Mouse (Mus musculus): ENCODE measurements around the gene E2f1. TPM values are rescaled to one million over a fixed set of nuclear protein-coding genes. Genes with fewer than 3 reads are reported as not detected.

E2f1 gene
- polyA plus RNA-seq, 1 experiment from 2014 or later: 15.3 TPM

- Histone ChIP-seq H3K9ac (ENCODE audit: low read length) (no peak overlapping the region), H3K4me1 (ENCODE audit: control insufficient read depth, insufficient read depth, low read length) (peaks cover 5% of the 10 kb centered on the region; the same call in 1 of the 2 replicates), H3K9me3 (ENCODE audit: control insufficient read depth, low read length) (no peaks in the 10 kb centered on the region), H3K27ac (ENCODE audit: low read depth, low read length) (no peak overlapping the region), H3K4me3 (ENCODE audit: low read depth, low read length) (no peak overlapping the region), H3K4me2 (no peak overlapping the region), H3K27me3 (ENCODE audit: control insufficient read depth, insufficient read depth, low read length) (no peaks in the 10 kb centered on the region), H3K36me3 (ENCODE audit: control insufficient read depth, insufficient read depth, low read length) (peaks cover 9% of the 10 kb centered on the region)
- 91% methylated on average over 12 of the region's 12 CpGs for WGBS
- ATAC-seq (ENCODE audit: low FRiP score) (no peak), DNase-seq (ENCODE audit: low spot score, missing footprints) (no peak)
Observed at GRCm38 (mm10) chr2:154534704-154535270, 34.9 kb downstream of the E2f1 start.

- H3K9me3 ChIP-seq (ENCODE audit: control insufficient read depth, low read length): no peaks in the 10 kb centered on the region
- peaks cover 5% of the 10 kb centered on the region; the same call in 1 of the 2 replicates for H3K4me1 ChIP-seq (ENCODE audit: control insufficient read depth, insufficient read depth, low read length)
- H3K4me3 ChIP-seq (ENCODE audit: low read depth, low read length): no peak overlapping the region
- peaks cover 9% of the 10 kb centered on the region for H3K36me3 ChIP-seq (ENCODE audit: control insufficient read depth, insufficient read depth, low read length)
- no peak overlapping the region; the same call in 1 of the 2 replicates for H3K9ac ChIP-seq (ENCODE audit: low read length)
- H3K27ac ChIP-seq (ENCODE audit: low read depth, low read length): no peak overlapping the region
- H3K27me3 ChIP-seq (ENCODE audit: control insufficient read depth, insufficient read depth, low read length): no peaks in the 10 kb centered on the region
- ATAC-seq (ENCODE audit: low FRiP score) (no peak), DNase-seq (ENCODE audit: low spot score, missing footprints) (no peak)
- no peak overlapping the region for H3K4me2 ChIP-seq
- 33% methylated on average over 3 of the region's 3 CpGs for WGBS
Observed at GRCm38 (mm10) chr2:154532888-154533287, 36.8 kb downstream of the E2f1 start.

- H3K36me3 ChIP-seq (ENCODE audit: control insufficient read depth, insufficient read depth, low read length): peaks cover 18% of the 10 kb centered on the region
Observed at GRCm38 (mm10) chr2:154526531-154526930, 43.2 kb downstream of the E2f1 start.

GRCm38 (mm10) chr2:154525285-154525684, 44.4 kb downstream of the E2f1 start:
- Histone ChIP-seq H3K4me1 (ENCODE audit: control insufficient read depth, insufficient read depth, low read length) (no peaks in the 10 kb centered on the region), H3K9me3 (ENCODE audit: control insufficient read depth, low read length) (no peaks in the 10 kb centered on the region), H3K27me3 (ENCODE audit: control insufficient read depth, insufficient read depth, low read length) (no peaks in the 10 kb centered on the region), H3K27ac (ENCODE audit: low read depth, low read length) (no peak overlapping the region), H3K36me3 (ENCODE audit: control insufficient read depth, insufficient read depth, low read length) (peaks cover 15% of the 10 kb centered on the region; the same call in 1 of the 2 replicates), H3K4me2 (no peak overlapping the region), H3K9ac (ENCODE audit: low read length) (no peak overlapping the region), H3K4me3 (ENCODE audit: low read depth, low read length) (no peak overlapping the region)
- WGBS: 90% methylated on average over 2 of the region's 2 CpGs
- DNase-seq (ENCODE audit: low spot score, missing footprints) (no peak), ATAC-seq (ENCODE audit: low FRiP score) (no peak)

More at GRCm38 (mm10) chr2:154526531-154526930, 43.2 kb downstream of the E2f1 start:
- no peak for ATAC-seq (ENCODE audit: low FRiP score)
- no peaks in the 10 kb centered on the region for H3K4me1 ChIP-seq (ENCODE audit: control insufficient read depth, insufficient read depth, low read length)
- WGBS: 89% methylated on average over 3 of the region's 3 CpGs
- no peak overlapping the region for H3K4me3 ChIP-seq (ENCODE audit: low read depth, low read length)
- no peak overlapping the region for H3K4me2 ChIP-seq
- H3K9ac ChIP-seq (ENCODE audit: low read length): no peak overlapping the region
- no peak overlapping the region for H3K27ac ChIP-seq (ENCODE audit: low read depth, low read length)
- no peak for DNase-seq (ENCODE audit: low spot score, missing footprints)
- H3K9me3 ChIP-seq (ENCODE audit: control insufficient read depth, low read length): no peaks in the 10 kb centered on the region
- no peaks in the 10 kb centered on the region for H3K27me3 ChIP-seq (ENCODE audit: control insufficient read depth, insufficient read depth, low read length)

- ATAC-seq (ENCODE audit: low FRiP score) (no peak), DNase-seq (ENCODE audit: low spot score, missing footprints) (no peak)
- WGBS: 91% methylated on average over 5 of the region's 5 CpGs
- Histone ChIP-seq H3K9ac (ENCODE audit: low read length) (no peak overlapping the region), H3K4me2 (no peak overlapping the region), H3K36me3 (ENCODE audit: control insufficient read depth, insufficient read depth, low read length) (peaks cover 17% of the 10 kb centered on the region; the same call in 1 of the 2 replicates), H3K9me3 (ENCODE audit: control insufficient read depth, low read length) (no peaks in the 10 kb centered on the region), H3K27me3 (ENCODE audit: control insufficient read depth, insufficient read depth, low read length) (no peaks in the 10 kb centered on the region), H3K4me3 (ENCODE audit: low read depth, low read length) (no peak overlapping the region), H3K4me1 (ENCODE audit: control insufficient read depth, insufficient read depth, low read length) (no peaks in the 10 kb centered on the region), H3K27ac (ENCODE audit: low read depth, low read length) (no peak overlapping the region)
Observed at GRCm38 (mm10) chr2:154522334-154522733, 47.4 kb downstream of the E2f1 start.

- H3K9me3 ChIP-seq (ENCODE audit: control insufficient read depth, low read length): no peaks in the 10 kb centered on the region
- H3K27me3 ChIP-seq (ENCODE audit: control insufficient read depth, insufficient read depth, low read length): no peaks in the 10 kb centered on the region
- H3K27ac ChIP-seq (ENCODE audit: low read depth, low read length): no peak overlapping the region
- H3K4me1 ChIP-seq (ENCODE audit: control insufficient read depth, insufficient read depth, low read length): no peaks in the 10 kb centered on the region
- H3K4me3 ChIP-seq (ENCODE audit: low read depth, low read length): no peak overlapping the region
- no peak overlapping the region for H3K4me2 ChIP-seq
- no peak for DNase-seq (ENCODE audit: low spot score, missing footprints)
- no peak overlapping the region for H3K9ac ChIP-seq (ENCODE audit: low read length)
- H3K36me3 ChIP-seq (ENCODE audit: control insufficient read depth, insufficient read depth, low read length): peaks cover 17% of the 10 kb centered on the region; the same call in 1 of the 2 replicates
- ATAC-seq (ENCODE audit: low FRiP score): no peak
Observed at GRCm38 (mm10) chr2:154521449-154521848, 48.2 kb downstream of the E2f1 start.

- DNase-seq (ENCODE audit: low spot score, missing footprints) (no peak), ATAC-seq (ENCODE audit: low FRiP score) (no peak)
- H3K4me2 ChIP-seq: no peak overlapping the region
- no peak overlapping the region for H3K27ac ChIP-seq (ENCODE audit: low read depth, low read length)
- no peaks in the 10 kb centered on the region for H3K27me3 ChIP-seq (ENCODE audit: control insufficient read depth, insufficient read depth, low read length)
- peaks cover 3% of the 10 kb centered on the region; the same call in 1 of the 2 replicates for H3K36me3 ChIP-seq (ENCODE audit: control insufficient read depth, insufficient read depth, low read length)
- no peaks in the 10 kb centered on the region for H3K4me1 ChIP-seq (ENCODE audit: control insufficient read depth, insufficient read depth, low read length)
- no peaks in the 10 kb centered on the region for H3K9me3 ChIP-seq (ENCODE audit: control insufficient read depth, low read length)
- H3K4me3 ChIP-seq (ENCODE audit: low read depth, low read length): no peak overlapping the region
- no peak overlapping the region for H3K9ac ChIP-seq (ENCODE audit: low read length)
- 97% methylated on average over 5 of the region's 5 CpGs for WGBS
Observed at GRCm38 (mm10) chr2:154517424-154517823, 52.3 kb downstream of the E2f1 start.

GRCm38 (mm10) chr2:154516944-154517343, 52.7 kb downstream of the E2f1 start:
- Histone ChIP-seq H3K4me1 (ENCODE audit: control insufficient read depth, insufficient read depth, low read length) (no peaks in the 10 kb centered on the region), H3K27me3 (ENCODE audit: control insufficient read depth, insufficient read depth, low read length) (no peaks in the 10 kb centered on the region), H3K36me3 (ENCODE audit: control insufficient read depth, insufficient read depth, low read length) (peaks cover 3% of the 10 kb centered on the region; the same call in 1 of the 2 replicates), H3K4me3 (ENCODE audit: low read depth, low read length) (no peak overlapping the region), H3K9me3 (ENCODE audit: control insufficient read depth, low read length) (no peaks in the 10 kb centered on the region), H3K4me2 (no peak overlapping the region), H3K9ac (ENCODE audit: low read length) (no peak overlapping the region), H3K27ac (ENCODE audit: low read depth, low read length) (no peak overlapping the region)
- WGBS: 87% methylated on average over 3 of the region's 3 CpGs
- no peak for ATAC-seq (ENCODE audit: low FRiP score)
- no peak for DNase-seq (ENCODE audit: low spot score, missing footprints)

GRCm38 (mm10) chr2:154510141-154510540, 59.6 kb downstream of the E2f1 start:
- no peak for DNase-seq (ENCODE audit: low spot score, missing footprints)
- no peaks in the 10 kb centered on the region for H3K9me3 ChIP-seq (ENCODE audit: control insufficient read depth, low read length)
- no peak overlapping the region for H3K4me3 ChIP-seq (ENCODE audit: low read depth, low read length)
- H3K9ac ChIP-seq (ENCODE audit: low read length): no peak overlapping the region
- WGBS: 88% methylated on average over 3 of the region's 3 CpGs
- H3K36me3 ChIP-seq (ENCODE audit: control insufficient read depth, insufficient read depth, low read length): no peaks in the 10 kb centered on the region; the same call in 1 of the 2 replicates
- no peaks in the 10 kb centered on the region for H3K4me1 ChIP-seq (ENCODE audit: control insufficient read depth, insufficient read depth, low read length)
- no peak overlapping the region for H3K4me2 ChIP-seq
- no peak for ATAC-seq (ENCODE audit: low FRiP score)
- H3K27me3 ChIP-seq (ENCODE audit: control insufficient read depth, insufficient read depth, low read length): no peaks in the 10 kb centered on the region
- H3K27ac ChIP-seq (ENCODE audit: low read depth, low read length): no peak overlapping the region

Data from midbrain, embryonic 11.5 days (tissue).